Mouse (Mus musculus) liver, embryonic 11.5 days (tissue): ENCODE data around the gene Isx. TPM values are rescaled to one million over a fixed set of nuclear protein-coding genes. Genes with fewer than 3 reads are reported as not detected.

ENCODE experiments used
- ATAC-seq: fragments of 200-750 bp; cut with Nextera tagmentation; replicated peaks from 2 replicates; pipeline ENCODE4 v1.8.0; 2017; ENCODE audit warnings: moderate number of reproducible peaks, mild to moderate bottlenecking, moderate TSS enrichment, moderate library complexity; ENCODE audit not compliant: low FRiP score
- DNase-seq: peaks from one replicate; pipeline ENCODE4 v3.0.0-alpha.2; 2017; ENCODE audit warnings: low spot score
- H3K27ac ChIP-seq: fragments of 300-500 bp; sonication (generic); 2 replicates; pipeline ENCODE4 v1.5.1; 2014; ENCODE audit warnings: mild to moderate bottlenecking, low read depth, low read length, control low read depth
- H3K27me3 ChIP-seq: fragments of 300-500 bp; sonication (generic); replicated peaks from 2 replicates; pipeline ENCODE4 v1.6.1; 2014; ENCODE audit warnings: low read length, mixed read lengths; ENCODE audit not compliant: control insufficient read depth, insufficient read depth
- H3K36me3 ChIP-seq: fragments of 300-500 bp; sonication (generic); 2 replicates; pipeline ENCODE4 v1.6.1; 2014; ENCODE audit warnings: mild to moderate bottlenecking, low read length, moderate library complexity, mixed read lengths; ENCODE audit not compliant: control insufficient read depth, insufficient read depth
- H3K4me1 ChIP-seq: fragments of 300-500 bp; sonication (generic); replicated peaks from 2 replicates; pipeline ENCODE4 v1.6.1; 2014; ENCODE audit warnings: low read length, mixed read lengths; ENCODE audit not compliant: control insufficient read depth, insufficient read depth
- H3K4me2 ChIP-seq: fragments of 300-500 bp; sonication (generic); 2 replicates; pipeline ENCODE4 v1.6.1; 2014; ENCODE audit warnings: mild to moderate bottlenecking, control low read depth, moderate library complexity
- H3K4me3 ChIP-seq: fragments of 300-500 bp; sonication (generic); 2 replicates; pipeline ENCODE4 v1.5.1; 2014; ENCODE audit warnings: low read depth, low read length, control low read depth
- H3K9ac ChIP-seq: fragments of 300-500 bp; sonication (generic); 2 replicates; pipeline ENCODE4 v1.6.1; 2014; ENCODE audit warnings: low read depth, low read length, control low read depth
- H3K9me3 ChIP-seq: fragments of 300-500 bp; sonication (generic); 2 replicates; pipeline ENCODE4 v1.6.1; 2016; ENCODE audit warnings: low read length, inconsistent platforms, mixed read lengths; ENCODE audit not compliant: control insufficient read depth
- WGBS: fragments of 180-500 bp; shearing (Covaris S2); extraction: QIAGEN DNeasy Blood & Tissue Kit; methylation state at CpG from one replicate; pipeline ENCODE4 v1.1.7; 2014; 5-methylcytosine and 5-hydroxymethylcytosine counted together
- polyA plus RNA-seq: library from polyadenylated mRNA; unstranded; fragments of >200 nt; fragmentation: Nextera tagmentation; extraction: Ambion mirVana; gene quantifications from 2 replicates; pipeline ENCODE4 v1.2.1, GENCODE M21; 2014

Isx gene
- polyA plus RNA-seq, 1 experiment from 2014 or later, result 0.18 TPM

- WGBS, result 68% methylated on average over 3 of the region's 3 CpGs
- no peak overlapping the region for H3K4me2 ChIP-seq
These were observed 5.7 kb downstream of the Isx start for GRCm38 (mm10) chr8:74878637-74879036.

DNA sequence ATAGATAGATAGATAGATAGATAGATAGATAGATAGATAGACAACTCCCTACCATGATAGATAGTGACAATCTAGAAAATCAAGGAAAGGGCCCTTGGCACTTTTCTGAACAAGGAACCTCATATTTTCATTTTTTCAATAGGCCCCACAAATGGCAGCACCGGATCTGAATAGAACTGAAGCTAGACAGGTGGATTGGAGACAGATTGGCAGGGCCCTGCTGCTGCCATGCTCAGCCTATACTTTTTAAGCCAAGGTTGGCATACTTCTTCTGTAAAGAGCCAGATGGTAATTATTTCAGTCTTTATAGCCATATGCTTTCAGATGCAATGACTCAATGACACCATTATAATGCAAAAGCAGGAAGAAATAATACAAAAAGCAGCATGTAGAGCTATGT is 15.8 kb downstream of the Isx start:
- DNase-seq, result no peak
- WGBS, result 81% methylated on average over 1 of the region's 1 CpGs
- Histone ChIP-seq H3K36me3 (no peaks in the 10 kb centered on the region), H3K27ac (no peak overlapping the region), H3K4me1 (no peaks in the 10 kb centered on the region), H3K4me3 (no peak overlapping the region), H3K27me3 (no peaks in the 10 kb centered on the region), H3K9me3 (no peaks in the 10 kb centered on the region), H3K4me2 (no peak overlapping the region), H3K9ac (no peak overlapping the region)
- ATAC-seq, result no peak

More at GRCm38 (mm10) chr8:74878637-74879036, 5.7 kb downstream of the Isx start:
- ATAC-seq, result no peak
- H3K36me3 ChIP-seq, result no peaks in the 10 kb centered on the region
- H3K9ac ChIP-seq, result no peak overlapping the region
- H3K9me3 ChIP-seq, result no peaks in the 10 kb centered on the region
- H3K27me3 ChIP-seq, result no peaks in the 10 kb centered on the region
- no peaks in the 10 kb centered on the region for H3K4me1 ChIP-seq
- H3K27ac ChIP-seq, result no peak overlapping the region
- H3K4me3 ChIP-seq, result no peak overlapping the region
- DNase-seq, result no peak

- ATAC-seq (no peak), DNase-seq (no peak)
- no peaks in the 10 kb centered on the region for H3K9me3 ChIP-seq
- no peaks in the 10 kb centered on the region for H3K36me3 ChIP-seq
- no peaks in the 10 kb centered on the region for H3K27me3 ChIP-seq
- 72% methylated on average over 5 of the region's 5 CpGs for WGBS
- no peak overlapping the region for H3K9ac ChIP-seq
- H3K4me2 ChIP-seq, result no peak overlapping the region
- no peak overlapping the region for H3K4me3 ChIP-seq
- H3K27ac ChIP-seq, result no peak overlapping the region
- H3K4me1 ChIP-seq, result no peaks in the 10 kb centered on the region
These were observed 18.1 kb downstream of the Isx start for GRCm38 (mm10) chr8:74891030-74891429.

DNA sequence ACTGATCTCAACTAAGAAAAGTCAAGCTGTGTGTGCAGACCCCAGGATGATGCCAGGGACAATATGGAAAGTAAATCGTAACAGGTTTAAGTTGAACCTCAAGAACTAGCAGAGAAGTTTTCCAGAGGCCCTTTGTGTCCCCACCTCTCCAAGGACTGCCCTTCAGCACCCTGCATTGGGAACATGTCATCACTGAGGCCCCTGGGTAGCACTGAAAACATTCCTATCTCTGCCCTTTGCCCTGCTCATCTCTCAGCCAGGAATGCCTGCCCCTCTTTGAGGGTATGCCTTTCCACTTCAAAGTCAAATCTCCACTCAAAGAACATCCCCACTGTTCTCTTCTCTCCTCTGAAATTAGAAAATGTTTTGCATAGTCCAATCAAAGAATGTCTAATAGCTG is 23.3 kb downstream of the Isx start:
- WGBS, result 81% methylated on average over 1 of the region's 1 CpGs
- ATAC-seq (no peak), DNase-seq (no peak)
- Histone ChIP-seq H3K4me2 (no peak overlapping the region), H3K9ac (no peak overlapping the region), H3K27me3 (no peaks in the 10 kb centered on the region), H3K27ac (no peak overlapping the region), H3K4me1 (no peaks in the 10 kb centered on the region), H3K9me3 (no peaks in the 10 kb centered on the region), H3K4me3 (no peak overlapping the region), H3K36me3 (no peaks in the 10 kb centered on the region)

DNA sequence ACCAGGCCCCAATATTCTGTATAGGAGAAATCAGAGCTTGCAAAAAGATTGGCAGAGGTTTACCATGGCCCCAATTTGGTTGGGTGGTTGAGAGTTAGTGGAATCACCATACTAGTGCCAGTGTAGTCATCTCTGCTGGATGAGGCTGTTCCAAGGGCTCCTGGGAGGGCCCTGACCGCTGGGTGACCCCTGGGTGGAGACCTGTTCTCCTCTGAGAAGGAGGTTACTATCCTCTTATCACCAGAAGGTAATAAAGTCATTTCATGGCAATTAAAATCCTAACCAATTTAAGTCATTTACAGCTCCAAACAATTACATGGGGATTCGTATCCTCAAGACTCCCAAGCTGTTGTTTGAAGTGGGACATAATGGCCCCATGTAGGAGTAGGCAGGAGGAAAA is 24.3 kb downstream of the Isx start:
- H3K27me3 ChIP-seq, result no peaks in the 10 kb centered on the region
- H3K27ac ChIP-seq, result no peak overlapping the region
- no peak overlapping the region for H3K4me3 ChIP-seq
- H3K4me2 ChIP-seq, result no peak overlapping the region
- no peaks in the 10 kb centered on the region for H3K4me1 ChIP-seq
- no peaks in the 10 kb centered on the region for H3K36me3 ChIP-seq
- DNase-seq (no peak), ATAC-seq (no peak)
- no peaks in the 10 kb centered on the region for H3K9me3 ChIP-seq
- H3K9ac ChIP-seq, result no peak overlapping the region
- WGBS, result 43% methylated on average over 2 of the region's 2 CpGs

GRCm38 (mm10) chr8:74899796-74900195 is 26.8 kb downstream of the Isx start:
- Histone ChIP-seq H3K9me3 (no peaks in the 10 kb centered on the region), H3K4me2 (no peak overlapping the region), H3K27ac (no peak overlapping the region), H3K27me3 (no peaks in the 10 kb centered on the region), H3K9ac (no peak overlapping the region), H3K4me1 (no peaks in the 10 kb centered on the region), H3K4me3 (no peak overlapping the region), H3K36me3 (no peaks in the 10 kb centered on the region)
- 55% methylated on average over 3 of the region's 3 CpGs for WGBS
- no peak for ATAC-seq
- DNase-seq, result no peak

GRCm38 (mm10) chr8:74901765-74902164 is 28.8 kb downstream of the Isx start:
- Histone ChIP-seq H3K27me3 (no peaks in the 10 kb centered on the region), H3K9ac (no peak overlapping the region), H3K36me3 (no peaks in the 10 kb centered on the region), H3K4me3 (no peak overlapping the region), H3K4me2 (no peak overlapping the region), H3K4me1 (no peaks in the 10 kb centered on the region), H3K27ac (no peak overlapping the region), H3K9me3 (no peaks in the 10 kb centered on the region)
- ATAC-seq (no peak), DNase-seq (no peak)
- WGBS, result 69% methylated on average over 1 of the region's 1 CpGs

- H3K4me3 ChIP-seq, result no peak overlapping the region
- H3K9me3 ChIP-seq, result no peaks in the 10 kb centered on the region
- H3K36me3 ChIP-seq, result no peaks in the 10 kb centered on the region
- DNase-seq (no peak), ATAC-seq (no peak)
- no peaks in the 10 kb centered on the region for H3K27me3 ChIP-seq
- no peak overlapping the region for H3K9ac ChIP-seq
- 59% methylated on average over 6 of the region's 6 CpGs for WGBS
- H3K4me1 ChIP-seq, result no peaks in the 10 kb centered on the region
- H3K27ac ChIP-seq, result no peak overlapping the region
- H3K4me2 ChIP-seq, result no peak overlapping the region
These were observed 30.3 kb downstream of the Isx start for GRCm38 (mm10) chr8:74903054-74903842.

DNA sequence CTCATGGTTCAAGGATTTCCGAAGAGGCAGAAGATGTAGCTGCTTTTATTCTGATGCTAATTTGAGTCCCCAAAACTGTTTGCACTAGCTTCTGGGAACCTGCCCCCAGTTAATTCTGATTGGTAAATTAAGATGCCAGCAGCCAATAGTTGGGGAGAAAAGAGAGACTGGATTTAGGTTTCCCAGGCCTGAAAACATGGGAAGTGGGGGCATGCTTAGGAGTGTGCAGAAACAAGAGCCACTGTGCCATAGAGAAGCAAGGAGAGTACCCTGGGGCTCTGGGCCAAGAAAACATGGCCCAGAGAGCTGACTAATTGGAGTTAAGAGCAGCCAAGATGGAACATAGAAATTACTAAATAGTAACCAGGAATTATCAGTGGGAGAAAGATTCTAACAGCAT is 33.4 kb downstream of the Isx start:
- DNase-seq, result no peak
- Histone ChIP-seq H3K9ac (no peak overlapping the region), H3K27me3 (no peaks in the 10 kb centered on the region), H3K4me2 (no peak overlapping the region), H3K4me1 (no peaks in the 10 kb centered on the region), H3K4me3 (no peak overlapping the region), H3K36me3 (no peaks in the 10 kb centered on the region), H3K27ac (no peak overlapping the region), H3K9me3 (no peaks in the 10 kb centered on the region)
- no peak for ATAC-seq
- 61% methylated on average over 1 of the region's 1 CpGs for WGBS
